Mouse (Mus musculus): Measurements from ENCODE around the gene Slc38a5. TPM values are rescaled to one million over a fixed set of nuclear protein-coding genes. Genes with fewer than 3 reads are reported as not detected.

Slc38a5 gene
- under 1 TPM; 0.49 to 0.81 TPM for total RNA-seq (2021)

- no peak for DNase-seq (ENCODE audit: low spot score)
- intact Hi-C loops (cut with DNase I): no loop called here
Measured at GRCm38 (mm10) chrX:8271083-8271820, at the start of gene Slc38a5. TSS of gene Slc38a5 (plus strand) at chrX:8271133.

GRCm38 (mm10) chrX:8222296-8222677, 48.6 kb upstream of the Slc38a5 start:
- DNase-seq (ENCODE audit: low spot score): no peak
- intact Hi-C loops (cut with DNase I): no loop called here

- no peak for DNase-seq (ENCODE audit: low spot score)
- intact Hi-C loops (cut with DNase I): no loop called here
Measured at GRCm38 (mm10) chrX:8222678-8223421, 48.1 kb upstream of the Slc38a5 start.

- no peak for DNase-seq (ENCODE audit: low spot score)
- intact Hi-C loops (cut with DNase I): no loop called here
Measured at GRCm38 (mm10) chrX:8223473-8223872, 47.5 kb upstream of the Slc38a5 start.

GRCm38 (mm10) chrX:8230272-8230671, 40.7 kb upstream of the Slc38a5 start:
- DNase-seq (ENCODE audit: low spot score): no peak
- intact Hi-C loops (cut with DNase I): no loop called here

GRCm38 (mm10) chrX:8233602-8234001, 37.3 kb upstream of the Slc38a5 start:
- intact Hi-C loops (cut with DNase I): no loop called here
- no peak for DNase-seq (ENCODE audit: low spot score)

- intact Hi-C loops (cut with DNase I): no loop called here
- no peak for DNase-seq (ENCODE audit: low spot score)
Measured at GRCm38 (mm10) chrX:8236704-8237103, 34.2 kb upstream of the Slc38a5 start.

- DNase-seq (ENCODE audit: low spot score): no peak
- intact Hi-C loops (cut with DNase I): no loop called here
Measured at GRCm38 (mm10) chrX:8238804-8239395, 32.0 kb upstream of the Slc38a5 start.

GRCm38 (mm10) chrX:8247680-8248079, 23.3 kb upstream of the Slc38a5 start:
- DNase-seq (ENCODE audit: low spot score): no peak
- intact Hi-C loops (cut with DNase I): loop anchor here (10.0 kb wide), 1 partner anchor 173 kb away; the partner anchor contains the start of gene Suv39h1

GRCm38 (mm10) chrX:8248542-8249120, 22.3 kb upstream of the Slc38a5 start:
- DNase-seq (ENCODE audit: low spot score): no peak
- intact Hi-C loops (cut with DNase I): loop anchor here (10.0 kb wide), 1 partner anchor 174 kb away; the partner anchor contains the start of gene Suv39h1

GRCm38 (mm10) chrX:8251789-8252333, 19.1 kb upstream of the Slc38a5 start:
- intact Hi-C loops (cut with DNase I): no loop called here
- no peak for DNase-seq (ENCODE audit: low spot score)

- peak; percentile 74 for DNase-seq (ENCODE audit: low spot score)
- intact Hi-C loops (cut with DNase I): no loop called here
Measured at GRCm38 (mm10) chrX:8252334-8253285, 18.3 kb upstream of the Slc38a5 start, which contains the start of gene Ftsj1. TSS of gene Ftsj1 (minus strand) at chrX:8252406.

- DNase-seq (ENCODE audit: low spot score): no peak
Measured at GRCm38 (mm10) chrX:8253711-8254110, 17.2 kb upstream of the Slc38a5 start.

GRCm38 (mm10) chrX:8255807-8256206, 15.1 kb upstream of the Slc38a5 start:
- intact Hi-C loops (cut with DNase I): no loop called here
- DNase-seq (ENCODE audit: low spot score): no peak

More at GRCm38 (mm10) chrX:8253711-8254110, 17.2 kb upstream of the Slc38a5 start:
- intact Hi-C loops (cut with DNase I): no loop called here

GRCm38 (mm10) chrX:8259478-8259877, 11.5 kb upstream of the Slc38a5 start:
- intact Hi-C loops (cut with DNase I): no loop called here

GRCm38 (mm10) chrX:8263156-8263804, 7.7 kb upstream of the Slc38a5 start:
- intact Hi-C loops (cut with DNase I): no loop called here
- no peak for DNase-seq (ENCODE audit: low spot score)

More at GRCm38 (mm10) chrX:8259478-8259877, 11.5 kb upstream of the Slc38a5 start:
- DNase-seq (ENCODE audit: low spot score): no peak

- intact Hi-C loops (cut with DNase I): no loop called here
Measured at GRCm38 (mm10) chrX:8264222-8264621, 6.7 kb upstream of the Slc38a5 start.

GRCm38 (mm10) chrX:8272000-8272399, 1.1 kb downstream of the Slc38a5 start:
- intact Hi-C loops (cut with DNase I): no loop called here
- DNase-seq (ENCODE audit: low spot score): no peak

More at GRCm38 (mm10) chrX:8264222-8264621, 6.7 kb upstream of the Slc38a5 start:
- DNase-seq (ENCODE audit: low spot score): no peak

All from heart, postnatal 25 days (tissue).